Mouse (Mus musculus) kidney, adult 2 months (tissue): Measurements from ENCODE around the gene Shisa5. TPM values are rescaled to one million over a fixed set of nuclear protein-coding genes. Genes with fewer than 3 reads are reported as not detected.
A peak's percentile ranks its signal among the peaks of the same experiment; 100 is the strongest.

Source experiments
- DNase-seq: peaks from one replicate; pipeline ENCODE4 v3.0.0; 2021
- H3K27ac ChIP-seq: fragments of 200-500 bp; 2 replicates; pipeline ENCODE4 v1.5.1; 2012; ENCODE audit warnings: low read depth, low read length, control low read depth, inconsistent platforms; ENCODE audit not compliant: insufficient read depth
- H3K27me3 ChIP-seq: fragments of 200-500 bp; replicated peaks from 2 replicates; pipeline ENCODE4 v1.6.1; 2012; ENCODE audit warnings: mild to moderate bottlenecking, moderate library complexity, low read length, inconsistent platforms; ENCODE audit not compliant: control insufficient read depth, insufficient read depth
- H3K36me3 ChIP-seq: fragments of 200-500 bp; 2 replicates; pipeline ENCODE4 v1.6.1; 2012; ENCODE audit warnings: mild to moderate bottlenecking, moderate library complexity, low read length, inconsistent platforms; ENCODE audit not compliant: control insufficient read depth, insufficient read depth
- H3K4me1 ChIP-seq: fragments of 200-500 bp; 2 replicates; pipeline ENCODE4 v1.6.1; 2011; ENCODE audit warnings: low read length; ENCODE audit not compliant: control insufficient read depth, insufficient read depth
- H3K4me3 ChIP-seq: fragments of 200-500 bp; 2 replicates; pipeline ENCODE4 v1.5.1; 2011; ENCODE audit warnings: mild to moderate bottlenecking, low read depth, low read length, control low read depth; ENCODE audit not compliant: insufficient read depth
- CTCF ChIP-seq: fragments of 200-500 bp; conservative IDR thresholded peaks from 2 replicates; pipeline ENCODE4 v1.5.1; 2011; ENCODE audit warnings: low read depth, mild to moderate bottlenecking, control low read depth, low read length, moderate library complexity, mixed read lengths; ENCODE audit not compliant: insufficient read depth, insufficient read length
- POLR2A ChIP-seq: fragments of 200-500 bp; IDR thresholded peaks from one replicate; pipeline ENCODE4 v1.6.1; 2011; ENCODE audit warnings: low read depth, low read length, control low read depth
- WGBS: fragments of 180-500 bp; shearing (Covaris S2); methylation state at CpG from one replicate; pipeline ENCODE4 v1.1.7; 2018; 5-methylcytosine and 5-hydroxymethylcytosine counted together
- polyA plus RNA-seq: library from polyadenylated mRNA; depleted of rRNA; stranded (reverse); fragments of >200 nt; gene quantifications from 2 replicates; pipeline ENCODE4 v1.2.3, GENCODE M21; 2012; rRNA removed

Shisa5 gene
- polyA plus RNA-seq, 1 experiment = 688 TPM

- H3K27me3 ChIP-seq = no peaks in the 10 kb centered on the region
- TF ChIP-seq CTCF (no peak), POLR2A (no peak)
- DNase-seq = no peak
- H3K27ac ChIP-seq = no peak overlapping the region
- 87% methylated on average over 3 of the region's 3 CpGs for WGBS
- H3K4me1 ChIP-seq = peaks cover 11% of the 10 kb centered on the region; the same call in 1 of the 2 replicates
- H3K36me3 ChIP-seq = no peaks in the 10 kb centered on the region
- no peak overlapping the region for H3K4me3 ChIP-seq
These were observed 64.2 kb downstream of the Shisa5 start for GRCm38 (mm10) chr9:109102541-109102940.

GRCm38 (mm10) chr9:109103250-109103649 lies 64.9 kb downstream of the Shisa5 start:
- H3K36me3 ChIP-seq = no peaks in the 10 kb centered on the region
- peaks cover 10% of the 10 kb centered on the region; the same call in 1 of the 2 replicates for H3K4me1 ChIP-seq
- TF ChIP-seq CTCF = no peak
- TF ChIP-seq POLR2A = no peak
- H3K27me3 ChIP-seq = no peaks in the 10 kb centered on the region
- H3K27ac ChIP-seq = no peak overlapping the region
- H3K4me3 ChIP-seq = no peak overlapping the region
- DNase-seq = no peak
- 59% methylated on average over 7 of the region's 7 CpGs for WGBS

- H3K36me3 ChIP-seq = no peaks in the 10 kb centered on the region
- TF ChIP-seq POLR2A = no peak
- no peak for TF ChIP-seq CTCF
- H3K4me1 ChIP-seq = peaks cover 6% of the 10 kb centered on the region; the same call in 1 of the 2 replicates
- no peak for DNase-seq
- H3K4me3 ChIP-seq = no peak overlapping the region
- H3K27ac ChIP-seq = no peak overlapping the region
- WGBS = 92% methylated on average over 9 of the region's 9 CpGs
- no peaks in the 10 kb centered on the region for H3K27me3 ChIP-seq
These were observed 65.7 kb downstream of the Shisa5 start for GRCm38 (mm10) chr9:109104083-109104482.

GRCm38 (mm10) chr9:109105011-109105410 lies 66.6 kb downstream of the Shisa5 start:
- peaks cover 3% of the 10 kb centered on the region; the same call in 1 of the 2 replicates for H3K4me1 ChIP-seq
- no peak for DNase-seq
- no peak overlapping the region for H3K27ac ChIP-seq
- WGBS = 60% methylated on average over 12 of the region's 12 CpGs
- TF ChIP-seq POLR2A (no peak), CTCF (no peak)
- no peaks in the 10 kb centered on the region for H3K36me3 ChIP-seq
- H3K27me3 ChIP-seq = no peaks in the 10 kb centered on the region
- H3K4me3 ChIP-seq = no peak overlapping the region

GRCm38 (mm10) chr9:109105648-109106047 lies 67.3 kb downstream of the Shisa5 start:
- Histone ChIP-seq H3K36me3 (no peaks in the 10 kb centered on the region), H3K27ac (no peak overlapping the region), H3K4me1 (peaks cover 3% of the 10 kb centered on the region; the same call in 1 of the 2 replicates), H3K27me3 (no peaks in the 10 kb centered on the region), H3K4me3 (no peak overlapping the region)
- peak; percentile 20 for DNase-seq
- WGBS = 57% methylated on average over 12 of the region's 12 CpGs
- no peak for TF ChIP-seq CTCF
- TF ChIP-seq POLR2A = no peak

GRCm38 (mm10) chr9:109107341-109107740 lies 69.0 kb downstream of the Shisa5 start:
- WGBS = 46% methylated on average over 6 of the region's 6 CpGs
- no peak for TF ChIP-seq CTCF
- no peak for TF ChIP-seq POLR2A
- Histone ChIP-seq H3K4me1 (peaks cover 3% of the 10 kb centered on the region; the same call in 1 of the 2 replicates), H3K4me3 (no peak overlapping the region), H3K36me3 (no peaks in the 10 kb centered on the region), H3K27ac (no peak overlapping the region), H3K27me3 (no peaks in the 10 kb centered on the region)
- DNase-seq = peak; percentile 45

Other genes starting within 250 kb of the Shisa5 start
- 19.1 and 24.1 TPM in 2 replicates for gene Nckipsd, start 230.2 kb upstream of the Shisa5 start, polyA plus RNA-seq
- gene Celsr3, start 212.2 kb upstream of the Shisa5 start, polyA plus RNA-seq = 0.18 and 0.19 TPM in 2 replicates
- 33.9 and 37.2 TPM in 2 replicates for gene Slc26a6, start 185.3 kb upstream of the Shisa5 start, polyA plus RNA-seq
- gene Tmem89, start 123.9 kb upstream of the Shisa5 start, polyA plus RNA-seq = 0.08 TPM in 1 of 2 replicates, not detected in the other
- gene Uqcrc1, start 101.9 kb upstream of the Shisa5 start, polyA plus RNA-seq = 1,190 and 1,260 TPM in 2 replicates
- gene Col7a1, start 85.0 kb upstream of the Shisa5 start, polyA plus RNA-seq = 1.8 and 2.3 TPM in 2 replicates
- 0.11 and 0.18 TPM in 2 replicates for gene Ucn2, start 52.6 kb upstream of the Shisa5 start, polyA plus RNA-seq
- 10.6 and 11.3 TPM in 2 replicates for gene Pfkfb4, start 46.8 kb upstream of the Shisa5 start, polyA plus RNA-seq
- 45.2 and 46.7 TPM in 2 replicates for gene Trex1, start 21.2 kb downstream of the Shisa5 start, polyA plus RNA-seq
- 20.2 and 20.9 TPM in 2 replicates for gene Atrip, start 35.6 kb downstream of the Shisa5 start, polyA plus RNA-seq
- 11.4 and 11.7 TPM in 2 replicates for gene Ccdc51, start 43.9 kb downstream of the Shisa5 start, polyA plus RNA-seq
- 42.4 and 80.7 TPM in 2 replicates for gene Tma7, start 44.0 kb downstream of the Shisa5 start, polyA plus RNA-seq
- 16.7 and 21.7 TPM in 2 replicates for gene Plxnb1, start 56.8 kb downstream of the Shisa5 start, polyA plus RNA-seq
- gene Fbxw21, start 123.5 kb downstream of the Shisa5 start, polyA plus RNA-seq = not detected in 2 replicates
- gene Fbxw13, start 157.4 kb downstream of the Shisa5 start, polyA plus RNA-seq = not detected in 2 replicates
- not detected in 2 replicates for gene Fbxw20, start 196.2 kb downstream of the Shisa5 start, polyA plus RNA-seq
- not detected in 2 replicates for gene Fbxw14, start 249.1 kb downstream of the Shisa5 start, polyA plus RNA-seq